Mouse (Mus musculus): ENCODE data around the gene Spaca3.

GRCm38 (mm10) chr11:80820085-80820484, 38.1 kb upstream of the Spaca3 start:
- no peak for TF ChIP-seq ZC3H11A (IDR thresholded peaks at IDR 0.05; ENCODE audit: low read depth, low read length)
- TF ChIP-seq CTCF (conservative IDR thresholded peaks at IDR 0.05 in 1 of 2, IDR thresholded peaks at IDR 0.05 in 1 of 2; ENCODE audit: low read depth in 2 of 2, low read length in 2 of 2): no peak
- no peak for TF ChIP-seq USF1 (IDR thresholded peaks at IDR 0.05; ENCODE audit: low read depth, low read length)

All from CH12.LX (cell line).